In the genomic region with DNA sequence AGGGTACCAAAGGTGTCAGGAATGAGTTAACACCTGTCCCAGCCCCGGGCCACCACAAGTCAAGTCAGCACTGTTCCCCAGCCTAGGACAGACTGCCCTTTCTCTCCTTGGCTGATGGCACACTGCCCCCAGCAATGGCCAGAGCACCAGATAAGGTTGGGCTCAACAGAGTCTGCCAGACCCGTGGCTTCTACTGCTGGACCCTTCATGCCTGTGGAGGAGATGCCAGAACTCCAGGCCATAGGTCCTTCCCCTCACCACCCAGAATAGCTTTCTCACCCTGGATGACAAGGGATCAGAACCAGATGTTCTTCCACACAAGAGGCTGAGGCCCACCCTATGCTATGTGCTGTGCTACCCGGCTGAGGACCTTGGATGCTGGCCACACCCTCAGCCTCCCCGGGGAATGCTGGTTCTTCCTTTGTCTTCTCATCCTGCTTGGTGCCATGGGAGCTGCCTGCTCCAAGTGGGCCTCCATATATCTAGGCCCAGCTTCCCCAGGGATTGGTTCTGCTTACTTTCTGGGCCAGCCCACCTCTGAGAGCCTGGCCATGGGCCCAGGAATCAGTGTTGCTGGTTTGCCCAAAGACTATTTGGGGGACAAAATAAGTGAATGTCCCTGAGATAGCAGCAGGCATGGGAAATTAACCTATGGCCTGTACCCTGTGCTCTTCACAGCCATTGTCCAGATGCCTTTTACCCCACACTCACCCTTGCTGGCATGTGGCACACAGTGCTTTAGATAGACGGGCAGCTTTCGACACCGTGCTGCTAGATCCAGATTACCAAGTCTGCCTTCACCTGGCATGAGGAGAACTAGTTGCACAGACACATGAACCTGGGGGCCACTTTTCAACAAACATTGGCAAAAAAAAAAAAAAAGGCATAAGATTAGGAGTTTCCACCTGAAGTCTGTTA, we compare ENCODE assay signal across 31 mouse cellular contexts.
DNase-seq lines count a peak whose midpoint lies in the region; ATAC-seq and TF ChIP-seq lines count a peak whose summit lies in the region.
"Had no signal": no experiment of that assay in that cellular context is flagged by ENCODE, and none has a peak within 500 bp of the region (broad histone marks: within the 10 kb centered on the region; RNA-seq: fewer than 3 reads in every experiment).

No protein-coding gene starts in this region.

- peaks cover 24% of the 10 kb centered on the region for H3K4me1 ChIP-seq in heart, embryonic 12.5 days (replicated peaks)
- H3K4me1 ChIP-seq in intestine, postnatal 0 days (replicated peaks; ENCODE audit: control insufficient read depth, insufficient read depth, low read length): no peaks in the 10 kb centered on the region
- H3K4me1 ChIP-seq: forebrain, embryonic 12.5 days; midbrain, embryonic 13.5 days; neural tube, embryonic 15.5 days had no signal

- H3K36me3 ChIP-seq in heart, embryonic 12.5 days: no peaks in the 10 kb centered on the region
- H3K36me3 ChIP-seq in intestine, postnatal 0 days (ENCODE audit: control insufficient read depth, insufficient read depth): no peaks in the 10 kb centered on the region
- H3K36me3 ChIP-seq: lung, embryonic 15.5 days; midbrain, embryonic 13.5 days; neural tube, embryonic 15.5 days; stomach, embryonic 15.5 days had no signal

- no peak overlapping the region for H3K27ac ChIP-seq in heart, embryonic 12.5 days (ENCODE audit: poor library complexity, severe bottlenecking)
- H3K27ac ChIP-seq in intestine, postnatal 0 days (ENCODE audit: low read depth, low read length): no peak overlapping the region
- H3K27ac ChIP-seq: forebrain, embryonic 12.5 days; hindbrain, embryonic 12.5 days; hindbrain, postnatal 0 days; limb, embryonic 13.5 days; lung, embryonic 15.5 days; macrophage; midbrain, embryonic 13.5 days; neural tube, embryonic 15.5 days; stomach, embryonic 15.5 days had no signal

- no peak overlapping the region for H3K4me2 ChIP-seq in heart, embryonic 12.5 days
- H3K4me2 ChIP-seq in intestine, postnatal 0 days (replicated peaks; ENCODE audit: low read depth): no peak overlapping the region
- H3K4me2 ChIP-seq: forebrain, embryonic 12.5 days; hindbrain, embryonic 12.5 days; limb, embryonic 13.5 days; liver, embryonic 11.5 days; lung, embryonic 15.5 days; midbrain, embryonic 13.5 days; neural tube, embryonic 15.5 days; stomach, embryonic 15.5 days had no signal

- H3K4me3 ChIP-seq in heart, embryonic 12.5 days: no peak overlapping the region
- no peak overlapping the region for H3K4me3 ChIP-seq in intestine, postnatal 0 days (ENCODE audit: low read depth, low read length)
- H3K4me3 ChIP-seq: erythroblast, embryonic 14.5 days; forebrain, embryonic 12.5 days; hindbrain, embryonic 12.5 days; limb, embryonic 13.5 days; lung, embryonic 15.5 days; midbrain, embryonic 13.5 days; neural tube, embryonic 15.5 days; stomach, embryonic 15.5 days had no signal

- TF ChIP-seq CTCF in intestine, postnatal 0 days (IDR thresholded peaks at IDR 0.05; ENCODE audit: low read depth): no peak

- H3K27me3 ChIP-seq in heart, embryonic 12.5 days (replicated peaks): no peaks in the 10 kb centered on the region
- H3K27me3 ChIP-seq in intestine, postnatal 0 days (replicated peaks; ENCODE audit: control insufficient read depth, insufficient read depth, low read length): no peaks in the 10 kb centered on the region
- H3K27me3 ChIP-seq: forebrain, embryonic 12.5 days; hindbrain, embryonic 12.5 days; limb, embryonic 13.5 days; lung, embryonic 15.5 days; midbrain, embryonic 13.5 days; neural tube, embryonic 15.5 days; stomach, embryonic 15.5 days had no signal

- intact Hi-C loops in heart, postnatal 14 days (cut with DNase I): no loop called here

- WGBS in heart, embryonic 12.5 days: 67% methylated on average over 7 of the region's 7 CpGs
- 74% methylated on average over 7 of the region's 7 CpGs for WGBS in intestine, postnatal 0 days

- DNase-seq in heart, adult 11 months: peak; percentile 98
- peak; percentile 65 for DNase-seq in testis, postnatal 10 days (ENCODE audit: low spot score)
- no peak for DNase-seq in testis, postnatal 14 days (ENCODE audit: low spot score)
- DNase-seq in heart, postnatal 14 days: peak; percentile 62 to 64
- no peak for DNase-seq in adrenal gland, adult 18-20 months (ENCODE audit: low spot score in 2 of 2)
- DNase-seq: adrenal gland, postnatal 25 days; cerebellum, adult 18-20 months; cerebellum, postnatal 10 days; forebrain, postnatal 0 days; gastrocnemius, postnatal 14 days; kidney, adult 9 months; kidney, postnatal 10 days; retina, postnatal 1 day; right cerebral cortex, postnatal 14 days; thymus, adult 18-20 months; thymus, postnatal 25 days had no signal

- no peak for ATAC-seq in heart, embryonic 12.5 days (ENCODE audit: insufficient number of reproducible peaks, low FRiP score)
- ATAC-seq in intestine, postnatal 0 days: no peak
- ATAC-seq in erythroid progenitor cell, adult 5-6 weeks (replicated peaks; ENCODE audit: low FRiP score, poor library complexity, severe bottlenecking): no peak
- ATAC-seq: hindbrain, postnatal 0 days; intestine, embryonic 16.5 days; midbrain, embryonic 13.5 days had no signal

- no peaks in the 10 kb centered on the region for H3K9me3 ChIP-seq in heart, embryonic 12.5 days (replicated peaks)
- H3K9me3 ChIP-seq in intestine, postnatal 0 days (ENCODE audit: control insufficient read depth): no peaks in the 10 kb centered on the region
- H3K9me3 ChIP-seq: forebrain, embryonic 12.5 days; hindbrain, embryonic 12.5 days; limb, embryonic 13.5 days; lung, embryonic 15.5 days; midbrain, embryonic 13.5 days; neural tube, embryonic 15.5 days; stomach, embryonic 15.5 days had no signal

- H3K9ac ChIP-seq in heart, embryonic 12.5 days: no peak overlapping the region
- H3K9ac ChIP-seq in intestine, postnatal 0 days (ENCODE audit: low read depth, low read length): no peak overlapping the region
- H3K9ac ChIP-seq: forebrain, embryonic 12.5 days; forebrain, postnatal 0 days; hindbrain, embryonic 12.5 days; limb, embryonic 13.5 days; lung, embryonic 15.5 days; midbrain, embryonic 13.5 days; neural tube, embryonic 15.5 days; stomach, embryonic 15.5 days had no signal

Comparison
In these comparisons a context has a peak if more than half of its experiments do, and no peak if none do; other contexts are left out.
1. DNase-seq: peak in heart, adult 11 months (single experiment), testis, postnatal 10 days (single experiment) and heart, postnatal 14 days (2 of 2); none in testis, postnatal 14 days (single experiment) and adrenal gland, adult 18-20 months (0 of 2).